Mouse (Mus musculus) CH12.LX (cell line): ENCODE data around the gene Atg5. TPM values are rescaled to one million over a fixed set of nuclear protein-coding genes. Genes with fewer than 3 reads are reported as not detected.

Source experiments
- DNase-seq: peaks from one replicate; pipeline ENCODE4 v3.0.0-alpha.2; 2013; ENCODE audit errors: extremely low read depth
- H3K27ac ChIP-seq: 2 replicates; pipeline ENCODE4 v1.5.1; 2012; ENCODE audit warnings: low read depth, mild to moderate bottlenecking, control low read depth, moderate library complexity; ENCODE audit not compliant: insufficient read depth
- H3K27me3 ChIP-seq: replicated peaks from 2 replicates; pipeline ENCODE3; 2012; ENCODE audit warnings: inconsistent platforms
- H3K36me3 ChIP-seq, 2 experiments: replicated peaks in 1 of 2; 2 replicates each; pipeline versions ENCODE3 to v1.6.1; 2012; ENCODE audit warnings: inconsistent platforms in 1 of 2, low read length in 1 of 2, mild to moderate bottlenecking in 1 of 2, mixed read lengths in 1 of 2, moderate library complexity in 1 of 2; ENCODE audit not compliant: control insufficient read depth in 1 of 2, insufficient read depth in 1 of 2
- H3K4me1 ChIP-seq, 2 experiments: 2 replicates each; pipeline ENCODE4 v1.6.1; 2012; ENCODE audit warnings: inconsistent platforms in 1 of 2, moderate library complexity in 1 of 2; ENCODE audit not compliant: insufficient read depth in 2 of 2, control insufficient read depth in 1 of 2
- H3K4me2 ChIP-seq: 2 replicates; pipeline ENCODE4 v1.6.1; 2012; ENCODE audit warnings: low read depth, mild to moderate bottlenecking, control low read depth; ENCODE audit not compliant: poor library complexity, insufficient read depth, severe bottlenecking
- H3K4me3 ChIP-seq, 3 experiments: fragments of 150-350 bp in 1 of 3; sonication (generic) in 1 of 3; replicated peaks in 1 of 3; 2 replicates each; pipeline versions ENCODE3 to v1.5.1; 2011 to 2012; ENCODE audit warnings: low read depth in 2 of 3, low read length in 2 of 3, mild to moderate bottlenecking in 2 of 3, moderate library complexity in 2 of 3, control low read depth in 1 of 3, improper control_type of control experiment in 1 of 3, inconsistent platforms in 1 of 3, mixed read lengths in 1 of 3; ENCODE audit not compliant: poor library complexity in 1 of 3
- H3K79me2 ChIP-seq: replicated peaks from 2 replicates; pipeline ENCODE4 v1.6.1; 2012; ENCODE audit warnings: mild to moderate bottlenecking, moderate library complexity; ENCODE audit not compliant: control insufficient read depth, poor library complexity, insufficient read depth, severe bottlenecking; ENCODE audit errors: extremely low read depth
- H3K9ac ChIP-seq: 2 replicates; pipeline ENCODE4 v1.6.1; 2012; ENCODE audit warnings: low read depth, mild to moderate bottlenecking, control low read depth, moderate library complexity; ENCODE audit not compliant: insufficient read depth
- H3K9me3 ChIP-seq: replicated peaks from 2 replicates; pipeline ENCODE3; 2012; ENCODE audit warnings: low read length, inconsistent platforms, mixed read lengths
- BHLHE40 ChIP-seq: IDR thresholded peaks from 2 replicates; pipeline ENCODE4 v1.6.1; 2011; ENCODE audit warnings: mild to moderate bottlenecking, low read depth, low read length, improper control_type of control experiment
- CHD2 ChIP-seq: IDR thresholded peaks from 2 replicates; pipeline ENCODE4 v1.6.1; 2011; ENCODE audit warnings: low read length, improper control_type of control experiment
- CTCF ChIP-seq, 2 experiments: IDR thresholded peaks in 1 of 2; conservative IDR thresholded peaks in 1 of 2; 2 replicates each; pipeline ENCODE4 v1.5.1; 2011 to 2012; ENCODE audit warnings: low read depth in 2 of 2, low read length in 2 of 2, improper control_type of control experiment in 1 of 2, inconsistent platforms in 1 of 2, mild to moderate bottlenecking in 1 of 2, moderate library complexity in 1 of 2
- EP300 ChIP-seq: IDR thresholded peaks from 2 replicates; pipeline ENCODE4 v1.6.1; 2011; ENCODE audit warnings: low read length, improper control_type of control experiment
- ETS1 ChIP-seq: conservative IDR thresholded peaks from 2 replicates; pipeline ENCODE4 v1.6.1; 2012; ENCODE audit warnings: low read depth, mild to moderate bottlenecking, inconsistent platforms, low read length, improper control_type of control experiment, moderate library complexity
- GABPA ChIP-seq: IDR thresholded peaks from 2 replicates; pipeline ENCODE4 v1.6.1; 2012; ENCODE audit warnings: low read depth, low read length, improper control_type of control experiment, inconsistent platforms; ENCODE audit not compliant: insufficient replicate concordance
- IRF4 ChIP-seq: IDR thresholded peaks from 2 replicates; pipeline ENCODE4 v1.6.1; 2014; ENCODE audit warnings: low read depth, mild to moderate bottlenecking, inconsistent platforms, low read length, improper control_type of control experiment
- JUN ChIP-seq: IDR thresholded peaks from 2 replicates; pipeline ENCODE4 v1.6.1; 2011; ENCODE audit warnings: low read depth, mild to moderate bottlenecking, low read length, improper control_type of control experiment, moderate library complexity; ENCODE audit not compliant: insufficient read depth
- MAFK ChIP-seq: IDR thresholded peaks from 2 replicates; pipeline ENCODE4 v1.6.1; 2011; ENCODE audit warnings: low read length, improper control_type of control experiment; ENCODE audit not compliant: insufficient replicate concordance
- MAX ChIP-seq: IDR thresholded peaks from 2 replicates; pipeline ENCODE4 v1.6.1; 2011; ENCODE audit warnings: low read length, improper control_type of control experiment
- MAZ ChIP-seq: IDR thresholded peaks from 2 replicates; pipeline ENCODE4 v1.6.1; 2012; ENCODE audit warnings: low read depth, mild to moderate bottlenecking, inconsistent platforms, low read length, improper control_type of control experiment, moderate library complexity
- MEF2A ChIP-seq: IDR thresholded peaks from 2 replicates; pipeline ENCODE4 v1.6.1; 2014; ENCODE audit warnings: low read depth, mild to moderate bottlenecking, inconsistent platforms, low read length, improper control_type of control experiment, borderline replicate concordance
- MYC ChIP-seq: IDR thresholded peaks from 2 replicates; pipeline ENCODE4 v1.6.1; 2011; ENCODE audit warnings: low read depth, mild to moderate bottlenecking, improper control_type of control experiment, low read length
- NELFE ChIP-seq: IDR thresholded peaks from 2 replicates; pipeline ENCODE4 v1.6.1; 2011; ENCODE audit warnings: low read depth, low read length, improper control_type of control experiment
- PAX5 ChIP-seq: IDR thresholded peaks from 2 replicates; pipeline ENCODE4 v1.6.1; 2012; ENCODE audit warnings: low read length, inconsistent platforms, mixed read lengths
- SIN3A ChIP-seq: IDR thresholded peaks from 2 replicates; pipeline ENCODE4 v1.6.1; 2012; ENCODE audit warnings: low read length, improper control_type of control experiment, inconsistent platforms
- SMC3 ChIP-seq: IDR thresholded peaks from 2 replicates; pipeline ENCODE4 v1.6.1; 2011; ENCODE audit warnings: low read depth, low read length, improper control_type of control experiment
- TBP ChIP-seq: conservative IDR thresholded peaks from 2 replicates; pipeline ENCODE4 v1.6.1; 2011; ENCODE audit warnings: low read depth, low read length, improper control_type of control experiment
- TCF12 ChIP-seq: IDR thresholded peaks from 2 replicates; pipeline ENCODE4 v1.6.1; 2014; ENCODE audit warnings: low read depth, mild to moderate bottlenecking, inconsistent platforms, low read length, improper control_type of control experiment
- UBTF ChIP-seq: IDR thresholded peaks from 2 replicates; pipeline ENCODE4 v1.6.1; 2012; ENCODE audit warnings: low read depth, mild to moderate bottlenecking, inconsistent platforms, low read length, improper control_type of control experiment, moderate library complexity
- USF1 ChIP-seq: IDR thresholded peaks from 2 replicates; pipeline ENCODE4 v1.6.1; 2014; ENCODE audit warnings: low read depth, mild to moderate bottlenecking, inconsistent platforms, low read length, improper control_type of control experiment
- ZC3H11A ChIP-seq: IDR thresholded peaks from 2 replicates; pipeline ENCODE4 v1.6.1; 2012; ENCODE audit warnings: low read depth, mild to moderate bottlenecking, inconsistent platforms, low read length, improper control_type of control experiment
- ZNF384 ChIP-seq: IDR thresholded peaks from 2 replicates; pipeline ENCODE4 v1.6.1; 2012; ENCODE audit warnings: low read depth, low read length, improper control_type of control experiment, inconsistent platforms
- dilution Hi-C: fragments of 300-500 bp; cut with MboI; formaldehyde crosslinking; loops from 2 replicates; pipeline ENCODE4 v1.14.3; 2020; ENCODE audit warnings: low sequenced_read_pairs; ENCODE audit not compliant: extremely low pct_unique_long_range_greater_than_20kb, extremely low pct_ligation_motif_present
- in situ Hi-C: fragments of 300-500 bp; cut with MboI; formaldehyde crosslinking; loops from 3 replicates; pipeline ENCODE4 v1.14.3; 2019; ENCODE audit warnings: low sequenced_read_pairs, low pct_ligation_motif_present, low pct_unique_long_range_greater_than_20kb, mixed read lengths
- polyA plus RNA-seq: library from polyadenylated mRNA; unstranded; fragments of >175 nt; gene quantifications from 2 replicates; pipeline ENCODE4 v1.2.1, GENCODE M21; 2012; ENCODE audit warnings: low read depth; ENCODE audit not compliant: insufficient read length
- total RNA-seq, 2 experiments: library from RNA; depleted of rRNA; stranded (reverse); fragments of 300-350 nt in 1 of 2; fragments of >200 nt in 1 of 2; gene quantifications; 2 replicates each; pipeline ENCODE4 v1.2.3; 2012 to 2014

Gene Atg5
- total and polyA plus RNA-seq, 3 experiments: 15.6 to 47.5 (median 34.7) TPM

GRCm38 (mm10) chr10:44381948-44382347, 113.8 kb downstream of the Atg5 start:
- Histone ChIP-seq H3K4me1 (peaks cover 17 to 59% of the 10 kb centered on the region in 2 experiments), H3K9ac (peak overlapping the region; percentile 86), H3K79me2 (no peaks in the 10 kb centered on the region), H3K36me3 (no peaks in the 10 kb centered on the region), H3K4me3 (no peak overlapping the region), H3K4me2 (peak overlapping the region; percentile 87), H3K27me3 (no peaks in the 10 kb centered on the region), H3K9me3 (no peaks in the 10 kb centered on the region), H3K27ac (peak overlapping the region; percentile 99)
- DNase-seq: peak; percentile 69
- in situ Hi-C loops (no loop called here), dilution Hi-C loops (no loop called here)
- peak; percentile 63 for TF ChIP-seq MAFK
- TF ChIP-seq TCF12: peak; percentile 78
- no peak for TF ChIP-seq UBTF
- TF ChIP-seq SMC3: peak; percentile 12
- no peak for TF ChIP-seq PAX5
- TF ChIP-seq MYC: no peak
- TF ChIP-seq SIN3A: 0 out of 2 replicates have a peak, but pooled peaks have one; percentile 15
- peak; percentile 50 for TF ChIP-seq ETS1
- 0 out of 2 replicates have a peak, but pooled peaks have one; percentile 11 for TF ChIP-seq MAZ
- TF ChIP-seq BHLHE40: peak; percentile 82
- TF ChIP-seq EP300: peak; percentile 59; the same call in 1 of the 2 replicates
- peak; percentile 60; the same call in 1 of the 2 replicates for TF ChIP-seq IRF4
- peak; percentile 84 for TF ChIP-seq MAX
- 0 out of 2 replicates have a peak, but pooled peaks have one; percentile 36 for TF ChIP-seq NELFE
- no peak for TF ChIP-seq ZNF384
- TF ChIP-seq MEF2A: peak; percentile 63
- 0 out of 2 replicates have a peak, but pooled peaks have one; percentile 50 for TF ChIP-seq CHD2
- TF ChIP-seq JUN: no peak

DNA sequence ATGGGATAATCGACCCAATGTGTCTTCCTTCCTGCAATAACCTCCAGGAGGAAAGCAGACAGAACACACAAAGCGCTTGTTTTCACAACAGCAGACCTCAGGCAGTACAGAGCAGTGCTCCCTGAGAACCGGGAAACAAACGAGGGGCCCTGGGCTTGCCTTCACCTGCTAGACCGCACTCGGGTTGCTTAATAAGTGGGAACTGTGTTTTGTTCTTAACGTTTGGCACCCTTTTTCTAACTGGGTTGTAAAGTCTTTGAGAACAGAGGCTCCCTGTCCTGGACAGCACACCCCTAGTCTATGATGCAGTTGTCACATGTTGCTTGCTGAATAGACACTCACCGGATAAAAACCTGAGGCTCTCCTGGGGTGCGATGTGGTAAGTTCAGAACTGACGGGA, 115.1 kb downstream of the Atg5 start:
- dilution Hi-C loops: no loop called here
- H3K27ac ChIP-seq: no peak overlapping the region
- no peaks in the 10 kb centered on the region for H3K79me2 ChIP-seq
- TF ChIP-seq MAX (no peak), CTCF (conservative IDR thresholded peaks at IDR 0.05 in 1 of 2, IDR thresholded peaks at IDR 0.05 in 1 of 2; ENCODE audit: low read depth in 2 of 2, low read length in 2 of 2) (no peak), GABPA (no peak), TBP (no peak), ZC3H11A (no peak), USF1 (no peak)
- TF ChIP-seq, all 38 proteins: peak for 0
- Histone ChIP-seq H3K4me1 (peaks cover 15 to 52% of the 10 kb centered on the region in 2 experiments), H3K36me3 (no peaks in the 10 kb centered on the region), H3K4me3 (no peak overlapping the region), H3K9me3 (no peaks in the 10 kb centered on the region), H3K9ac (no peak overlapping the region), H3K4me2 (no peak overlapping the region), H3K27me3 (no peaks in the 10 kb centered on the region)
- in situ Hi-C loops: no loop called here
- DNase-seq: no peak
